Mouse (Mus musculus): ENCODE measurements around the gene 9230112D13Rik.

Gene 9230112D13Rik

GRCm38 (mm10) chr14:34500309-34500708 lies 22.3 kb downstream of the 9230112D13Rik start:
- CTCF ChIA-PET: no interaction called here

DNA sequence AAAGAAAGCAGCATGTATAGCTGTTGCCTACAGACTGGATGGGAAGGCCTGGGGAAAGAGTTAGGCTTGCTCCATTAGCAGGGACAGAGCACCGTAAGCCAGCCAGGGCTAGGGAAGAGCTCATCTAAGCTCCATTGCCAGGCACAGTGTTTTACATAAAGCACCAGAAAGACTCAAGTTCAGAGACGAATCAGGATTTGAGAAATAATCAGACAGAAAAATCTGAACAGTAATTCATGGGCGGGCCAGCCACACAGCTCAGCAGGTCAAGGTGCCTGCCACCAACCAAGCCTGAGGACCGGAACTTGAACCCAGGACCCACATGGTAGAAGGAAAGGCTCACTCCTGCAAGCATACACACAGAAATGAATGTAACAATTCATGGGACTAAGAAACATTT lies 22.9 kb downstream of the 9230112D13Rik start:
- CTCF ChIA-PET: no interaction called here

DNA sequence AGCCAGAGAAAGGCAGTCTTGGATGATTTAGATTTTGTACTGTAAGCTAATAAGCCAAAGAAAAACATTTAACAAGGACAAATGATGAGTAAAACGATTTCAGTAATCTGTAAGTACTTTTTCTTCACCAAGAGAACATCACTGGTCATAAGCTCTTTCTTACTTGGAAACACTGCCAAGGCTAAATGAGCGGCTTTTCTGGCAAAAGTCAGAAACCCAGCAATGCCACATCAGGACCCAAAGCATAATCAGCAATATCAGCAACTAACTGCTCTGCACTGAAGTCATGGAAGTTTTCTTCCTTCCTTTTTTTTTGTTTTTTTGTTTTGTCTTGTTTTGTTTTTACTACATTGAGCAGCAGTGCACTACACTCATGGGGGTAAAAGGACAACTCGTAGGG lies 25.3 kb downstream of the 9230112D13Rik start:
- CTCF ChIA-PET: no interaction called here

DNA sequence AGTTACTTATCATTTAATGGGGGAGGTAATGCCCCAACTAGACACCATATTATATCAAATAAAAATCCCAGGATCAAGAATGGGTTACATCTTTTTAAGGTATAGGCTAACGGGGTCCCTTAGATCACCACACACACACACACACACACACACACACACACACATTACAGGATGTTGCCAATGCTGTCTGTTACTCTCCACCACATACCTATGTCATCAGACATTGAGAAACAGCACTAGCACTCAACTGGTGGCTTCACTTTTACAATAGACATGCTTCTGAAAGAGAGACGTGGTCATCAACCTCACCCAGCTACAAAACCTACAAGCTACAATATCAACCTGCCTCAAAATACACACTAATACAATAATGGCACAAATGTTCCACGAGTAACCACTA lies 28.9 kb downstream of the 9230112D13Rik start:
- CTCF ChIA-PET: no interaction called here

GRCm38 (mm10) chr14:34492688-34493087 lies 29.9 kb downstream of the 9230112D13Rik start:
- CTCF ChIA-PET: no interaction called here

DNA sequence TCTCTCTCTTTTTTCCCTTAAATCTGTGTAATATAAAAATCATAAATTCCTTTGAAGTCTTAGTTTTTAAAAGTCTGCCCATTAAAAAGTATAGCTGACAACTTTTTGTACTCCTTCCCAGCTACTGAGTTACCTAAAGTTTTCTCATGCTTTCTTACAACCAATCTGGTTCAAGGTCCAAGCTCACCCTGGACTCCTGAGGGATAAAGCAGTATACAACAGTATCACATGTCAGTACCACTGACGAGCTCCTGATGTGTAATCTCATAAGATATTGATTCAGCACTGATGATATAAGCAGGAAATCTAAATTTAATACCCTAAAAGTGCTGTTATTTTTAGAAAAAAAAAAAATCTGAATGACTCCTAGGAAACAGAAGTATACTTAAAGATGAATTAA lies 31.6 kb downstream of the 9230112D13Rik start:
- CTCF ChIA-PET: interaction anchor here (0.6 kb wide), 1 partner anchor 150 kb away, joined by 12 read pairs; no protein-coding TSS in a partner anchor

- CTCF ChIA-PET: no interaction called here
Observed at GRCm38 (mm10) chr14:34489928-34490327, 32.7 kb downstream of the 9230112D13Rik start.

DNA sequence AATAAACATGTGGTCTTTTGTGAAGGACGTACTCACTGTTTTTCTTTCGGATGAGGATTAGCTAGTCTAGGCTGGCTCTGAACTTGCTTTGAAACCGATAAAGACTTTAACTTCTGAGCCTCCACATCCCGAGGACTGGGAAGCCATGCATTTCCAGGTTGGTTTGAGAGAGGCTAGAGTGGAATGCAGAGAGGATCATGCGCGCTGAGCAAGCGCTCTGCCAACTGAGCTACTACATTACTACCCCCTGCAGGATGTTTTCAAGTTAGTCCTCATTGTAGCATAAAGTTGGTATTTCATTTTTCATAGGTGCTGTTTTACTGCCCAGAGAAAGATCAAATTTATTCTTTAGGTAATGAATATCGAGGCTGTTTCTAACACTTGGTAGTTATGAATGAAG lies 36.4 kb downstream of the 9230112D13Rik start:
- CTCF ChIA-PET: no interaction called here

DNA sequence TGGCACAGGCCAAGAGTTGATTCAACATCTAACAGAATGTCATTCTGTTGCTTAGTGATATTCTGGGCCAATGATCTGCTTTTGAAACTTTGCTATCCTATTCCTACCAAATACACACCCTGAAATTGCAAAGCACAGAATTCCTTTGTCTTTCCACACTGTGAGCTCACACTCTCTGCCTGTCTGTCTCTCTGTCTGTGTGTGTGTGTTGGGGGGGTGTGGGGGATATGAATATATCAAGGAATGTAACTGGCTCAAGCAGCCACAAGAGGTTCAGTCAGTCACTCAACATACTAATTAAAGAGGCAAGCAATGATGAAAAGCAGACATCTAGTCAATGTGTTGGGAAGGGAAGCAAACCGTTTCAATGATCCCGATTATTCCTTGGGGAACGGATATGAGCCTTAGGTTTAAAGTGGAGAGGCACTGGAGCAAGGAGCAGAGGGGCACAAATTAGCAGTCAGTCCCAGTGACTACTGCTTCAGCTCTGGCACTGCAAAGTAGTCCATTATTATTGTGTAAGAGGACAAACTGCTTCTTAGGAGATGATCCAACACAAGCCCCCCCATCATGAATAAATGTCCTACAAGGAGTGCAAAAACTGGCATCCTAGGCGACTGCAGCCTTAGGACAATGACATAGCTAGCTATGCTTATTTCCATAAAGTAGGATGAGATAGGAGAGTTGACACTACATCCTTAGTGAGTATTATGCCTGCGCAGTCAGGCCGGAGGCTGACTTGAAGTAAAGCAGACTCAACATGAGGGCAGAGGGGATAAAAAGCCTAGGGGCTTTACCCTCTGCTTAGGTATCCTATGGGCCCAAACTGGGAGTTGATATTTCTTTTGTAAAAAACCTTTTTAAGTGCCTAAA lies 38.9 kb downstream of the 9230112D13Rik start:
- CTCF ChIA-PET: no interaction called here

- CTCF ChIA-PET: no interaction called here
Observed at GRCm38 (mm10) chr14:34471591-34471990, 51.0 kb downstream of the 9230112D13Rik start.

DNA sequence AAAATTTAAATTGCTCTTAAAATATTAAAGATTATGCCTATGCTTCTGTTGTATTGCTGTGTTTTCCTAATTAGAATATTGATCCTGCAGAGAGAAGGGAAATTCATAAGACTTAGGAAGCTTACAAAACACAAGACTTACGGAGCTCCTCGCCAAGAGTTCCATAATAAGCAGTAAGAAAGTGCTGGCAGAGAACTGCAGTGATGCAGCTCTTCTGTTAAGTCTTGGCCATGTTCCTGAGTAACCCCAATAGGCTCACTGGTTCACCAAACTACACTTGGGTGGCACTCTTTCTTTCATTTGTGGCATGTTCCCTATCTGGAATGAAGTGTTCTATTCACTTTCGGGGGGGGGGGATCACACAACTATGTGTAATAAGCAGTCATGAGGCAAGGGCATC lies 56.3 kb downstream of the 9230112D13Rik start:
- CTCF ChIA-PET: no interaction called here

Measured in spleen, embryonic (tissue).